Mouse (Mus musculus) lung, embryonic 14.5 days (tissue): ENCODE data around the gene Fam187b. TPM values are rescaled to one million over a fixed set of nuclear protein-coding genes. Genes with fewer than 3 reads are reported as not detected.
"Not testable (repeated sequence)": the region's sequence is repeated elsewhere in the genome, so short reads cannot be mapped to it uniquely, and the experiment has no call there.

ENCODE experiments used
- ATAC-seq: fragments of 200-750 bp; cut with Nextera tagmentation; 2 replicates; pipeline ENCODE4 v1.8.0; 2017; ENCODE audit warnings: mild to moderate bottlenecking, moderate TSS enrichment, moderate library complexity; ENCODE audit not compliant: insufficient read depth
- DNase-seq: peaks from one replicate; pipeline ENCODE4 v3.0.0-alpha.2; 2015
- H3K27ac ChIP-seq: fragments of 300-500 bp; sonication (generic); 2 replicates; pipeline ENCODE4 v1.5.1; 2014; ENCODE audit warnings: low read depth, mild to moderate bottlenecking, moderate library complexity
- H3K27me3 ChIP-seq: fragments of 300-500 bp; sonication (generic); 2 replicates; pipeline ENCODE4 v1.6.1; 2014; ENCODE audit warnings: low read length, control low read depth; ENCODE audit not compliant: insufficient read depth
- H3K36me3 ChIP-seq: fragments of 300-500 bp; sonication (generic); 2 replicates; pipeline ENCODE4 v1.6.1; 2014; ENCODE audit warnings: control low read depth; ENCODE audit not compliant: insufficient read depth
- H3K4me1 ChIP-seq: fragments of 300-500 bp; sonication (generic); 2 replicates; pipeline ENCODE4 v1.6.1; 2014; ENCODE audit warnings: antibody characterized with exemption, control low read depth; ENCODE audit not compliant: insufficient read depth
- H3K4me2 ChIP-seq: fragments of 300-500 bp; sonication (generic); 2 replicates; pipeline ENCODE4 v1.6.1; 2014; ENCODE audit warnings: mild to moderate bottlenecking
- H3K4me3 ChIP-seq: fragments of 300-500 bp; sonication (generic); 2 replicates; pipeline ENCODE4 v1.5.1; 2014; ENCODE audit warnings: low read depth, low read length
- H3K9ac ChIP-seq: fragments of 300-500 bp; sonication (generic); 2 replicates; pipeline ENCODE4 v1.6.1; 2014
- H3K9me3 ChIP-seq: fragments of 300-500 bp; sonication (generic); 2 replicates; pipeline ENCODE4 v1.6.1; 2016; ENCODE audit warnings: low read depth, low read length, control low read depth
- CTCF ChIP-seq: IDR thresholded peaks from 2 replicates; pipeline ENCODE4 v1.5.1; 2016; ENCODE audit warnings: antibody characterized with exemption, low read depth
- WGBS: fragments of 180-500 bp; shearing (Covaris S2); extraction: QIAGEN DNeasy Blood & Tissue Kit; methylation state at CpG from one replicate; pipeline ENCODE4 v1.1.7; 2014; 5-methylcytosine and 5-hydroxymethylcytosine counted together
- polyA plus RNA-seq: library from polyadenylated mRNA; unstranded; fragments of >200 nt; fragmentation: Nextera tagmentation; extraction: Ambion mirVana; gene quantifications from 2 replicates; pipeline ENCODE4 v1.2.1, GENCODE M21; 2014

The Fam187b gene
- polyA plus RNA-seq, 1 experiment from 2014 or later: 4.9 TPM

- H3K4me2 ChIP-seq: no peak overlapping the region
- no peak for TF ChIP-seq CTCF
- H3K9ac ChIP-seq: no peak overlapping the region
- WGBS: 93% methylated on average over 7 of the region's 7 CpGs
- DNase-seq (no peak), ATAC-seq (no peak)
- no peak overlapping the region for H3K4me3 ChIP-seq
- H3K9me3 ChIP-seq: no peaks in the 10 kb centered on the region
- H3K36me3 ChIP-seq: peaks cover 33% of the 10 kb centered on the region
- no peaks in the 10 kb centered on the region for H3K27me3 ChIP-seq
- H3K27ac ChIP-seq: no peak overlapping the region
- no peaks in the 10 kb centered on the region for H3K4me1 ChIP-seq
Observed at GRCm38 (mm10) chr7:30945876-30946275, 27.7 kb upstream of the Fam187b start.

GRCm38 (mm10) chr7:30949902-30950301 lies 23.7 kb upstream of the Fam187b start:
- not testable (repeated sequence) for H3K27ac ChIP-seq, H3K4me1 ChIP-seq, DNase-seq, H3K4me2 ChIP-seq, H3K4me3 ChIP-seq, H3K27me3 ChIP-seq, H3K9me3 ChIP-seq, H3K9ac ChIP-seq, ATAC-seq
- peaks cover 70% of the 10 kb centered on the region for H3K36me3 ChIP-seq
- 87% methylated on average over 3 of the region's 3 CpGs for WGBS

GRCm38 (mm10) chr7:30952441-30953265 lies 20.9 kb upstream of the Fam187b start:
- WGBS: 89% methylated on average over 16 of the region's 16 CpGs
- DNase-seq (no peak), ATAC-seq (no peak)
- H3K9me3 ChIP-seq: no peaks in the 10 kb centered on the region
- peaks cover 62% of the 10 kb centered on the region for H3K36me3 ChIP-seq
- TF ChIP-seq CTCF: no peak
- no peaks in the 10 kb centered on the region for H3K27me3 ChIP-seq
- no peaks in the 10 kb centered on the region for H3K4me1 ChIP-seq
- H3K27ac ChIP-seq: no peak overlapping the region
- no peak overlapping the region for H3K4me3 ChIP-seq
- H3K9ac ChIP-seq: no peak overlapping the region
- H3K4me2 ChIP-seq: no peak overlapping the region

- H3K27ac ChIP-seq: no peak overlapping the region
- H3K27me3 ChIP-seq: no peaks in the 10 kb centered on the region
- H3K4me1 ChIP-seq: no peaks in the 10 kb centered on the region
- no peak overlapping the region for H3K9ac ChIP-seq
- DNase-seq (no peak), ATAC-seq (no peak)
- peaks cover 65% of the 10 kb centered on the region for H3K36me3 ChIP-seq
- no peak overlapping the region for H3K4me2 ChIP-seq
- TF ChIP-seq CTCF: no peak
- WGBS: 82% methylated on average over 6 of the region's 6 CpGs
- H3K9me3 ChIP-seq: no peaks in the 10 kb centered on the region
- no peak overlapping the region for H3K4me3 ChIP-seq
Observed at GRCm38 (mm10) chr7:30953459-30953858, 20.1 kb upstream of the Fam187b start.

- peaks cover 67% of the 10 kb centered on the region for H3K36me3 ChIP-seq
- DNase-seq (no peak), ATAC-seq (no peak)
- H3K4me3 ChIP-seq: no peak overlapping the region
- WGBS: 77% methylated on average over 3 of the region's 3 CpGs
- TF ChIP-seq CTCF: 0 out of 2 replicates have a peak, but pooled peaks have one; percentile 4
- no peaks in the 10 kb centered on the region for H3K4me1 ChIP-seq
- H3K9ac ChIP-seq: no peak overlapping the region
- no peaks in the 10 kb centered on the region for H3K27me3 ChIP-seq
- no peak overlapping the region for H3K4me2 ChIP-seq
- H3K9me3 ChIP-seq: no peaks in the 10 kb centered on the region
- H3K27ac ChIP-seq: no peak overlapping the region
Observed at GRCm38 (mm10) chr7:30954036-30954435, 19.6 kb upstream of the Fam187b start.

- ATAC-seq (no peak), DNase-seq (no peak)
- WGBS: 78% methylated on average over 12 of the region's 12 CpGs
- H3K4me3 ChIP-seq: peak overlapping the region; percentile 97
- peak overlapping the region; percentile 88 for H3K4me2 ChIP-seq
- TF ChIP-seq CTCF: no peak
- no peak overlapping the region; the same call in 1 of the 2 replicates for H3K9ac ChIP-seq
- H3K27me3 ChIP-seq: no peaks in the 10 kb centered on the region
- no peaks in the 10 kb centered on the region for H3K4me1 ChIP-seq
- H3K9me3 ChIP-seq: no peaks in the 10 kb centered on the region
- peaks cover 66% of the 10 kb centered on the region for H3K36me3 ChIP-seq
- no peak overlapping the region for H3K27ac ChIP-seq
Observed at GRCm38 (mm10) chr7:30954971-30955520, 18.5 kb upstream of the Fam187b start.

- H3K4me1 ChIP-seq: no peaks in the 10 kb centered on the region
- H3K27me3 ChIP-seq: no peaks in the 10 kb centered on the region
- H3K9ac ChIP-seq: peak overlapping the region; percentile 99
- peak; percentile 93 for DNase-seq
- peak; percentile 79 for TF ChIP-seq CTCF
- H3K36me3 ChIP-seq: peaks cover 64% of the 10 kb centered on the region
- H3K4me2 ChIP-seq: peak overlapping the region; percentile 88
- peak overlapping the region; percentile 98 for H3K27ac ChIP-seq
- H3K9me3 ChIP-seq: no peaks in the 10 kb centered on the region
- under 1% methylated on average over 56 of the region's 64 CpGs for WGBS
- peak; percentile 74 for ATAC-seq
- H3K4me3 ChIP-seq: peak overlapping the region; percentile 97
Observed at GRCm38 (mm10) chr7:30955584-30956356, 17.8 kb upstream of the Fam187b start.
